Mouse (Mus musculus) heart, embryonic 16.5 days (tissue): ENCODE results near the gene Gck. TPM values are rescaled to one million over a fixed set of nuclear protein-coding genes. Genes with fewer than 3 reads are reported as not detected.
"Not testable (repeated sequence)": the region's sequence is repeated elsewhere in the genome, so short reads cannot be mapped to it uniquely, and the experiment has no call there.

Experiments
- ATAC-seq: fragments of 200-750 bp; cut with Nextera tagmentation; replicated peaks from 2 replicates; pipeline ENCODE4 v1.8.0; 2017; ENCODE audit warnings: moderate number of reproducible peaks; ENCODE audit not compliant: insufficient read depth, low FRiP score; ENCODE audit errors: extremely low read depth
- H3K27ac ChIP-seq: fragments of 300-500 bp; sonication (generic); 2 replicates; pipeline ENCODE4 v1.5.1; 2014; ENCODE audit warnings: mild to moderate bottlenecking, low read length, control low read depth, moderate library complexity
- H3K27me3 ChIP-seq: fragments of 300-500 bp; sonication (generic); 2 replicates; pipeline ENCODE4 v1.6.1; 2014; ENCODE audit warnings: low read length, mixed read lengths; ENCODE audit not compliant: control insufficient read depth, insufficient read depth
- H3K36me3 ChIP-seq: fragments of 300-500 bp; sonication (generic); 2 replicates; pipeline ENCODE4 v1.6.1; 2014; ENCODE audit not compliant: control insufficient read depth, insufficient read depth
- H3K4me1 ChIP-seq: fragments of 300-500 bp; sonication (generic); 2 replicates; pipeline ENCODE4 v1.6.1; 2014; ENCODE audit warnings: low read length, mixed read lengths; ENCODE audit not compliant: control insufficient read depth, insufficient read depth
- H3K4me2 ChIP-seq: fragments of 300-500 bp; sonication (generic); 2 replicates; pipeline ENCODE4 v1.6.1; 2014; ENCODE audit warnings: low read depth, mild to moderate bottlenecking, control low read depth, low read length
- H3K4me3 ChIP-seq: fragments of 300-500 bp; sonication (generic); 2 replicates; pipeline ENCODE4 v1.5.1; 2014; ENCODE audit warnings: mild to moderate bottlenecking, control low read depth, low read length
- H3K9ac ChIP-seq: fragments of 300-500 bp; sonication (generic); 2 replicates; pipeline ENCODE4 v1.6.1; 2014; ENCODE audit warnings: low read length, control low read depth
- H3K9me3 ChIP-seq: fragments of 300-500 bp; sonication (generic); replicated peaks from 2 replicates; pipeline ENCODE4 v1.6.1; 2016; ENCODE audit warnings: low read length; ENCODE audit not compliant: control insufficient read depth
- WGBS: fragments of 180-500 bp; shearing (Covaris S2); extraction: QIAGEN DNeasy Blood & Tissue Kit; methylation state at CpG from one replicate; pipeline ENCODE4 v1.1.7; 2014; 5-methylcytosine and 5-hydroxymethylcytosine counted together
- polyA plus RNA-seq: library from polyadenylated mRNA; unstranded; fragments of >200 nt; fragmentation: Nextera tagmentation; extraction: Ambion mirVana; gene quantifications from 2 replicates; pipeline ENCODE4 v1.2.1, GENCODE M21; 2015

The Gck gene
- polyA plus RNA-seq, 1 experiment from 2014 or later, result 1.2 TPM

DNA sequence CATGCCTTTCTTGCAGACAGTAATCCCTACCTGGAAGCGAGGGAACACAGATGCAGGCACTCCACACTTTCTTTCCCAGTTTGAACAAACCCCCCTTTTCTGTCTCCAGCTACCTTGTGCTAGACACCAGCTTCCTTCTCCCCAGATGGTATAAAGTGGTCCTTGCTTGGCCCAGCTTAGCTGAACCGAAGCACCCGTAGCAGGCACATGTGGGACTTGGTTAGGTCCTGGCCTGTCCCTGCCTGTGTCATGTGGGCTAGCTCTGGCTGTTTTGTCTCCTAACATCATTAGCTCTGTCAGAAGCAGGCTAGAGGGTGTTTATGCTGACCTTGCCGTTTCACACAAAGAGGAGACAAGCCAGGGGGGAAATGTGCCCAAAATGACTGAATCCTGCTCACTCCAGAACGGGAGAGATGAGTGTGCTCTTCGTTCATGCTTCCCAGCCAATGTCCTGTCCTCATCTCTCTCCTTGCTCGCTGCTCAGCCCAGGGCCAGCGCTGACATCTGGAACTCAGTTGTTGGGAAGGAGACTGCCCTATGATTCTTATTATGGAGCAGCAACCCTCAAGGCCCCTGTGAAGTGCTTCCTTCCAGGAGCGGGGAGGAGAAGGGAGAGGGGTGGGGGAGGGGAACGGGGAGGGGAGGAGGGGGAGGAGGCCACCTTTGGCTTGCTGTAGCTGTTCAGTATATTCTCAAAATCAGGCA lies 1.2 kb downstream of the Gck start:
- Histone ChIP-seq H3K4me1 (peaks cover 19% of the 10 kb centered on the region), H3K27ac (no peak overlapping the region), H3K9me3 (no peaks in the 10 kb centered on the region; the same call in 1 of the 2 replicates), H3K4me3 (no peak overlapping the region), H3K4me2 (no peak overlapping the region), H3K36me3 (no peaks in the 10 kb centered on the region), H3K27me3 (no peaks in the 10 kb centered on the region), H3K9ac (no peak overlapping the region)
- ATAC-seq, result no peak
- 52% methylated on average over 10 of the region's 10 CpGs for WGBS

DNA sequence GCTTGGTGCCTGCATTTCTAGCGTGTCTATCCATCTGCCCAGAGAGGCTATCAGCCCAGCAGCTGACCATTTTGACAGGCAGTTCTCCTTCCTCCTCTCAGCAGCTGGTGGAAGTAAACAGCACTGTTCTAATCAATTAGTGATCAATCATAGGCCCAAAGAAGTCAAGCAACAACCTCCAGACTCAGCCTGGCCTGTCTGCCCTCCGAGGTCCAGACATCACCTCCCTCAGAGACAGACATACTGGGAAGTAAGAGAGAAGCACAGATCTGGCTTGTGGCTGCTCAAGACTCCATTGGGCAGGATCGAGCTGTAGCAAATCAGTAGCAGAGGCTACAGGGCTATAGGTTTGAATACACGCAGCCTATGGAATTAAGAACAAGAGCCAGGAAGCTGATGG lies 2.1 kb downstream of the Gck start:
- Histone ChIP-seq H3K4me1 (peaks cover 13% of the 10 kb centered on the region), H3K4me2 (no peak overlapping the region), H3K36me3 (no peaks in the 10 kb centered on the region), H3K27me3 (no peaks in the 10 kb centered on the region), H3K4me3 (no peak overlapping the region), H3K9ac (no peak overlapping the region), H3K27ac (no peak overlapping the region), H3K9me3 (no peaks in the 10 kb centered on the region; the same call in 1 of the 2 replicates)
- 50% methylated on average over 4 of the region's 4 CpGs for WGBS
- ATAC-seq, result no peak

DNA sequence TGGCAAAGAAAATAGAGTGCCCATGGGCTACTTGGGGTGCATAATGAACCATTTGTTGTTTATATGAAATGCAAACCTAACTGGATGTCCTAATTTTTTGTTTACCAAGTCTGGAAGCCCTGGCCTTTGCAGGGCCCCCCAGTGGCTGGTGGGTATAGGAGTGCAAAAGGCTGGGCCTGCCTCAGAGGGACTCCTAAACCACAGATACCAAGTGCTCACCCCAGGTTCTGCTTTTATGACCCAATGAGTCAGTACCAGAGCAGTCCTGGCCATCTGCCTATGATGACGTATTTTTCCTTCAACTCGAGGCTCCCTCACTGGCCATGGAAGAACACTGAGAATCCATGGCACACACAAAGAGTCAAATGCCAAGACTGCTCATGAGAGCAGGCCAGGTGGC lies 4.8 kb downstream of the Gck start:
- Histone ChIP-seq H3K4me1 (peaks cover 4% of the 10 kb centered on the region; the same call in 1 of the 2 replicates), H3K27ac (no peak overlapping the region), H3K4me3 (no peak overlapping the region), H3K9ac (no peak overlapping the region), H3K4me2 (no peak overlapping the region), H3K36me3 (no peaks in the 10 kb centered on the region), H3K9me3 (no peaks in the 10 kb centered on the region; the same call in 1 of the 2 replicates), H3K27me3 (no peaks in the 10 kb centered on the region)
- 71% methylated on average over 2 of the region's 2 CpGs for WGBS
- ATAC-seq, result no peak

DNA sequence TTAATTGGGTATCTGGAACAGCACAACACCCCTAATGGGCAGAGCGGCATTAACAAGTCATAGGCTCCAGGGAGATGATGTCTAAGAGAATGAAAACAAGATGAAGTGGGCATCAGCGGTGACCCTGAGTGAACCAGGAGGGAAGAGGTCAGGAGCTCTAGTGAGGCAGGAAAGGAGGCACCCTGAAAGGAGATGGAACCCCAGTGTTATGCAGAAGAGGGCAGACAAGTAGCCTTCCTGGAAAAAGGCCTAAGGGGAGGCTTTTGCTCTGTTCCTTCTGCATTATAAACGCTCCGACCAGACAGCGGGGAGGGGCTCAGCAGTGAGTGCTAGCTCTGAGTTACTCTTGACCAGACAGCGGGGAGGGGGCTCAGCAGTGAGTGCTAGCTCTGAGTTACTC lies 6.9 kb downstream of the Gck start:
- H3K9me3 ChIP-seq, result no peaks in the 10 kb centered on the region; the same call in 1 of the 2 replicates
- no peak overlapping the region for H3K4me3 ChIP-seq
- 69% methylated on average over 6 of the region's 6 CpGs for WGBS
- no peak for ATAC-seq
- no peaks in the 10 kb centered on the region for H3K36me3 ChIP-seq
- H3K4me1 ChIP-seq, result no peaks in the 10 kb centered on the region
- no peak overlapping the region for H3K4me2 ChIP-seq
- no peak overlapping the region for H3K27ac ChIP-seq
- no peaks in the 10 kb centered on the region for H3K27me3 ChIP-seq
- H3K9ac ChIP-seq, result no peak overlapping the region

DNA sequence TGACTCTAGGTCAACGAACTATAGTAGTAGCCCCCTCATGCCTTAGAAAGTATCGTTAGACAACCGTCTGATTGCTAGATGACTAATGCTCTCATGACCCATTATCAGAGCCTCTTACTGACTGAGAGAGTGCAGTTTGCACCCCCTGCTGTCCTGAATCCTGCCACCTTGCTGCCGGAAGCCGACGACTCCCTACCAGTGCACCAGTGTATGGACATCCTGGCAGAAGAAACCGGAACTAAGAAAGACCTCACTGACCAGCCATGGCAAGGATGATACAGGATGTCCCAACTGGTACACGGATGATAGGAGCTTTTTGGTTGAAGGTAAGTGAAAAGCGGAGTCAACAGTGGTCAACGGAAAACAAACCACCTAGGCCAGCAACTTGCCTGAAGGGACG lies 15.3 kb downstream of the Gck start:
- not testable (repeated sequence) for H3K4me1 ChIP-seq, H3K27ac ChIP-seq, H3K27me3 ChIP-seq, ATAC-seq, H3K4me3 ChIP-seq, H3K36me3 ChIP-seq, H3K9me3 ChIP-seq, H3K4me2 ChIP-seq, H3K9ac ChIP-seq
- WGBS, result 87% methylated on average over 11 of the region's 11 CpGs

DNA sequence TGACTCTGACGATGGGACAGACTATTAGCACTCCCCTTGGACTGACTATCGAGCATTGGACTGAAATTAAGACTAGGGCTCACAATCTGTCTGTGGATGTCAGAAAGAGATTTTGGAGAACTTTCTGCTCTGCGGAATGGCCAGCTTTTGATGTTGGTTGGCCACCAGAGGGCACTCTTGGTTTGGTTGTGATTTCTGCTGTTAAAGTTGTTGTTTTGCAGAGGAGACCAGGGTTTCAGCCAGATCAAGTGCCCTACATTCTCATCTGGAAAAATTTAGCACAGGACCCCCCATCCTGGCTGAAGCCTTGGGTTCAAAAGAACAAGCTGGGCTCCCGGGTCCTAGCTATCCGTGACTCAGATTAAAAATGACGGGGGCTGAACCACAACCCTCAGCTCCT lies 17.9 kb downstream of the Gck start:
- H3K36me3 ChIP-seq, H3K9me3 ChIP-seq, H3K4me2 ChIP-seq, H3K9ac ChIP-seq, ATAC-seq, H3K27ac ChIP-seq, H3K4me1 ChIP-seq, H3K4me3 ChIP-seq, H3K27me3 ChIP-seq: not testable (repeated sequence)
- 86% methylated on average over 6 of the region's 6 CpGs for WGBS

DNA sequence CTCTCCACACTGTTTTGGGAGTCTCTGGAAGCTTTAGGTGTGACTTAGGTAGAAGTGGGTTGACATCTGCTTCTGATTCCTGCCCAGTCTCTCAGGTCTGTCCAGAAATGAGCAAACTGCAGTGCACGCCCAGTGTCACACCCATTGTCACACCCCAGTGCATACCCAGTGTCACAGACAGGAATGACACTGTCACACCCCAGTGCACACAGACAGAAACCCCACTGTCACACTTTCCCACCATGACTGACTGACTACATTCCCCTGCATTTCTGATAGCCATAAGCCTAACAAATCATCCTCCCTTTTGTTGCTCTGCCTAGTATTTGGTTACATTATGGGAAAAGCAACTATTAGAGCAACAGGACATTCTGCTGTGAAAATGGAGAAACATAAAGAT lies 19.3 kb downstream of the Gck start:
- no peak overlapping the region for H3K27ac ChIP-seq
- peaks cover 5% of the 10 kb centered on the region; the same call in 1 of the 2 replicates for H3K9me3 ChIP-seq
- no peak for ATAC-seq
- no peaks in the 10 kb centered on the region for H3K36me3 ChIP-seq
- 67% methylated on average over 1 of the region's 1 CpGs for WGBS
- no peak overlapping the region for H3K4me3 ChIP-seq
- H3K4me1 ChIP-seq, result no peaks in the 10 kb centered on the region
- no peaks in the 10 kb centered on the region for H3K27me3 ChIP-seq
- H3K4me2 ChIP-seq, result no peak overlapping the region
- H3K9ac ChIP-seq, result no peak overlapping the region

DNA sequence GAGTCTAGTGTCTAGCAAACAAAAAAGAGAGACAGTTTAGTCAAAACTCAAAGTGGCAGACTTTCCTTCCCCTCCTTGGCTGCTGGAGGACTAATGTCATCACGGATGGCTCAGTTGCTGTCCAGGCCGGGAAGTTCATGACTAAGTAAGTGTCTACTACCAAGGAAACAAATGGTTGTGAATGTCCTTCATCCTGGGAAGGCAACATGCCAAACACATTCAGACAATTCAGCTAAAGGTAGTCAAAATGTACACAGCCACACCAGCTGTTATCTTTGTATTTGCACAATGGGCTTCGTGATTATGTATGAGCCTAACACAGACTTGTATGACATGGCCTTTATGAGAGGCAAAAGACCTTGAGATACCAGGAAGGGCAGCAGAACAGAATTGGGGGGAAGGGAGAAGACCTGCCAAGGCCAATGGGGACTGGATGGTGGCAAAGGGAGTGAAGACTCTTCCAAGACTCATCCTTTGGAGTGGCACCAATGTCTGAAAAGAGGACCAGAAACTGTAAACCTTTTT lies 23.1 kb downstream of the Gck start:
- 76% methylated on average over 3 of the region's 3 CpGs for WGBS
- Histone ChIP-seq H3K27me3 (no peaks in the 10 kb centered on the region), H3K4me3 (no peak overlapping the region), H3K9me3 (no peaks in the 10 kb centered on the region), H3K9ac (no peak overlapping the region), H3K27ac (no peak overlapping the region), H3K36me3 (no peaks in the 10 kb centered on the region), H3K4me1 (no peaks in the 10 kb centered on the region), H3K4me2 (no peak overlapping the region)
- ATAC-seq, result no peak

DNA sequence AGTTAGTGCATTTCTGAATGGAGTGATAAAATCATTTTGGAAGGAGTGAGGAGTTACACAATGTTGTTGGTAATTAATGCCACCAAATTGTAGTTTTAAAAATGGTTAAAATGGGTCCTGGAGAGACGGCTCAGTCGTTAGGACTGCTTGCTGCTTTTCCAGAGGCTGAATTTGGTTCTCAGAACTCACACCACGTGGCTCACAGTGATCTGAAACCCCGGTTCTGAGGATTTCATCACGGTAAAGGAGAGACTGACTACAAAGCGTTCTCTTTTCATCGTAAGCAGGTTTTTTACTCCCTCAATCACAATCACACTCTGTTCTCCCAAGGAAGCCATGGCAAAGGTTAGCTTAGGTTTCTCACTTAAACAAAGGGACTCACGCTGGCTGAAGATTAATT lies 25.2 kb downstream of the Gck start:
- no peak overlapping the region for H3K4me3 ChIP-seq

More for the DNA sequence above, 25.2 kb downstream of the Gck start:
- Histone ChIP-seq H3K27me3 (no peaks in the 10 kb centered on the region), H3K27ac (no peak overlapping the region), H3K36me3 (no peaks in the 10 kb centered on the region), H3K4me2 (no peak overlapping the region), H3K9me3 (no peaks in the 10 kb centered on the region), H3K9ac (no peak overlapping the region), H3K4me1 (no peaks in the 10 kb centered on the region)
- 63% methylated on average over 8 of the region's 8 CpGs for WGBS
- ATAC-seq, result no peak
